Mouse (Mus musculus) spleen, postnatal 10 days (tissue): ENCODE measurements around the gene Gm21698.
"Not testable (repeated sequence)": the region's sequence is repeated elsewhere in the genome, so short reads cannot be mapped to it uniquely, and the experiment has no call there.

Source experiments
- DNase-seq, 2 experiments: peaks; one replicate each; pipeline ENCODE4 v3.0.0; 2021 to 2022; ENCODE audit warnings: low spot score in 2 of 2

Gm21698 gene

GRCm38 (mm10) chr5:25988550-25988949 lies at the start of gene Gm21698:
Gm21698 (minus strand) TSS chr5:25988650.
- DNase-seq: not testable (repeated sequence)

GRCm38 (mm10) chr5:26022816-26023215 lies 34.4 kb upstream of the Gm21698 start, which contains the start of gene Gm5862:
Gm5862 (minus strand) TSS chr5:26022916.
- not testable (repeated sequence) for DNase-seq

GRCm38 (mm10) chr5:26007697-26008096 lies 19.2 kb upstream of the Gm21698 start:
- not testable (repeated sequence) for DNase-seq

GRCm38 (mm10) chr5:26006937-26007695 lies 18.7 kb upstream of the Gm21698 start:
- DNase-seq: peak in 1 of 2 experiments; percentile 11

GRCm38 (mm10) chr5:26004698-26005097 lies 16.2 kb upstream of the Gm21698 start, which contains the start of gene Gm1979:
Gm1979 (minus strand) TSS chr5:26004798.
- DNase-seq: not testable (repeated sequence)

- not testable (repeated sequence) for DNase-seq
Observed at GRCm38 (mm10) chr5:25972563-25972962, 15.9 kb downstream of the Gm21698 start, which contains the start of gene Gm21680. Gm21680 (minus strand) TSS chr5:25972663.

GRCm38 (mm10) chr5:25957050-25957449 lies 31.4 kb downstream of the Gm21698 start:
- not testable (repeated sequence) for DNase-seq

- DNase-seq: not testable (repeated sequence)
Observed at GRCm38 (mm10) chr5:25956611-25957010, 31.8 kb downstream of the Gm21698 start.

- DNase-seq: not testable (repeated sequence)
Observed at GRCm38 (mm10) chr5:25954317-25954716, 34.1 kb downstream of the Gm21698 start, which contains the start of gene Gm21671. Gm21671 (minus strand) TSS chr5:25954417.

- DNase-seq: not testable (repeated sequence)
Observed at GRCm38 (mm10) chr5:25945391-25945790, 43.1 kb downstream of the Gm21698 start.

GRCm38 (mm10) chr5:25942281-25942680 lies 46.2 kb downstream of the Gm21698 start, which contains the start of gene Gm21663:
Gm21663 (minus strand) TSS chr5:25942381.
- not testable (repeated sequence) for DNase-seq
